In the genomic region with DNA sequence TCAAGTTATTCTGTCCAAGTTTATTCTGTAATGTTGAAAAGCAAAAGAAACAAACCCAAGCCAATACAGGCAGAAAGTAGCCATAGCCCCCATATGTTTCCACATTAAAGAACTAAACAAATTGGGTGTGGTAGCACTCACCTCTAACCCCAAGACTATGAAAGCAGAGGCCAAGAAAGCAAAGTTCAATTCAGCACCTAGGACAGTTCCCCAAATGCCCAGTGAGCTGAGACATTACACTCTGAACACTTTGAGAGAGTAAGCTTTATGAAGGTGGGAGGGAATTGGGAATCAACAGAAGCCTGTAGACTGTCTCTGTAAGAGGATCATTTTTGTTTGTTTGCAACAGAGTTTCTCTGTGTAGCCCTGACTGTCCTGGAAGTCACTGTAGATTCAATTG, we compare ENCODE assay signal across 10 mouse cellular contexts.
DNase-seq lines count a peak whose midpoint lies in the region; ATAC-seq and TF ChIP-seq lines count a peak whose summit lies in the region.
"Had no signal": no experiment of that assay in that cellular context is flagged by ENCODE, and none has a peak within 500 bp of the region (broad histone marks: within the 10 kb centered on the region; RNA-seq: fewer than 3 reads in every experiment).

No protein-coding gene starts in this region.

- TF ChIP-seq CTCF in liver, embryonic 14.5 days (IDR thresholded peaks at IDR 0.05; ENCODE audit: low read depth): no peak

- H3ac ChIP-seq in myocyte (ENCODE audit: control insufficient read depth, insufficient read length): no peak overlapping the region

- H3K4me2 ChIP-seq in liver, embryonic 14.5 days (ENCODE audit: low read depth): no peak overlapping the region
- H3K4me2 ChIP-seq in liver, embryonic 12.5 days: no peak overlapping the region
- H3K4me2 ChIP-seq in myocyte (ENCODE audit: low read depth): no peak overlapping the region
- H3K4me2 ChIP-seq: midbrain, embryonic 12.5 days had no signal

- H3K9me3 ChIP-seq in liver, embryonic 14.5 days (ENCODE audit: control insufficient read depth, low read length): no peaks in the 10 kb centered on the region
- H3K9me3 ChIP-seq in liver, embryonic 12.5 days (replicated peaks): no peaks in the 10 kb centered on the region
- H3K9me3 ChIP-seq: midbrain, embryonic 12.5 days had no signal

- H3K79me2 ChIP-seq in myocyte (ENCODE audit: control insufficient read depth, insufficient read depth): no peaks in the 10 kb centered on the region

- TF ChIP-seq POLR2A in myocyte (IDR thresholded peaks at IDR 0.05; ENCODE audit: insufficient read length, low read depth): no peak

- H3K27ac ChIP-seq in liver, embryonic 14.5 days: no peak overlapping the region
- no peak overlapping the region for H3K27ac ChIP-seq in liver, embryonic 12.5 days
- H3K27ac ChIP-seq: left cerebral cortex, adult 2 months; midbrain, embryonic 12.5 days had no signal

- H3K4me1 ChIP-seq in liver, embryonic 14.5 days (replicated peaks; ENCODE audit: control insufficient read depth in 2 of 2, insufficient read depth in 2 of 2, low read length in 1 of 2): no peaks in the 10 kb centered on the region
- no peaks in the 10 kb centered on the region for H3K4me1 ChIP-seq in liver, embryonic 12.5 days

- no peaks in the 10 kb centered on the region for H3K36me3 ChIP-seq in liver, embryonic 14.5 days (replicated peaks; ENCODE audit: control insufficient read depth, insufficient read depth, low read depth)
- H3K36me3 ChIP-seq in liver, embryonic 12.5 days: no peaks in the 10 kb centered on the region
- no peaks in the 10 kb centered on the region for H3K36me3 ChIP-seq in myocyte (ENCODE audit: control insufficient read depth, insufficient read depth)
- H3K36me3 ChIP-seq: midbrain, embryonic 12.5 days had no signal

- DNase-seq in liver, embryonic 14.5 days (ENCODE audit: low read depth in 3 of 3, low spot score in 3 of 3): peak; percentile 10 to 13 (median 11)
- peak; percentile 6 for DNase-seq in MEL-GATA-1-ER (ENCODE audit: extremely low read depth, low read depth)
- peak; percentile 23 for DNase-seq in embryo, embryonic 11.5 days (ENCODE audit: low read depth, low spot score)
- no peak for DNase-seq in spleen, adult 18-20 months
- DNase-seq in frontal cortex, postnatal 10 days (ENCODE audit: low spot score in 2 of 2): no peak
- DNase-seq: cerebellum, postnatal 10 days had no signal

- no peak for TF ChIP-seq EP300 in liver, embryonic 14.5 days (IDR thresholded peaks at IDR 0.05; ENCODE audit: low read depth)

- H3K27me3 ChIP-seq in liver, embryonic 14.5 days (ENCODE audit: control insufficient read depth, insufficient read depth, low read length): no peaks in the 10 kb centered on the region
- no peaks in the 10 kb centered on the region for H3K27me3 ChIP-seq in liver, embryonic 12.5 days (replicated peaks)
- no peaks in the 10 kb centered on the region for H3K27me3 ChIP-seq in myocyte (ENCODE audit: control insufficient read depth, insufficient read depth, insufficient read length)
- H3K27me3 ChIP-seq: midbrain, embryonic 12.5 days had no signal

- ATAC-seq in liver, embryonic 14.5 days (ENCODE audit: insufficient read depth): no peak
- no peak for ATAC-seq in liver, embryonic 12.5 days

- H3K9ac ChIP-seq in liver, embryonic 14.5 days (replicated peaks): no peak overlapping the region
- H3K9ac ChIP-seq in liver, embryonic 12.5 days: no peak overlapping the region
- H3K9ac ChIP-seq: midbrain, embryonic 12.5 days had no signal

- H3K4me3 ChIP-seq in liver, embryonic 14.5 days (ENCODE audit: insufficient read depth in 1 of 2, low read depth in 2 of 2, low read length in 2 of 2): no peak overlapping the region
- no peak overlapping the region for H3K4me3 ChIP-seq in liver, embryonic 12.5 days
- no peak overlapping the region for H3K4me3 ChIP-seq in myocyte
- H3K4me3 ChIP-seq: left cerebral cortex, adult 2 months; midbrain, embryonic 12.5 days had no signal

TF ChIP-seq in myocyte, 11 proteins besides CTCF, POLR2A, EP300 and RAD21:
- TF ChIP-seq REST (IDR thresholded peaks at IDR 0.05; ENCODE audit: insufficient read depth, insufficient read length) (peak; percentile 49), POLR2AphosphoS2 (IDR thresholded peaks at IDR 0.05; ENCODE audit: insufficient read length, low read depth) (no peak)

Comparison
In these comparisons a context has a peak if more than half of its experiments do, and no peak if none do; other contexts are left out.
1. DNase-seq: peak in liver, embryonic 14.5 days (3 of 3), MEL-GATA-1-ER (single experiment) and embryo, embryonic 11.5 days (single experiment); none in spleen, adult 18-20 months (0 of 2) and frontal cortex, postnatal 10 days (0 of 2).